Mouse (Mus musculus) embryonic facial prominence, embryonic 15.5 days (tissue): ENCODE data around the gene Tpp1. TPM values are rescaled to one million over a fixed set of nuclear protein-coding genes. Genes with fewer than 3 reads are reported as not detected.
"Not testable (repeated sequence)": the region's sequence is repeated elsewhere in the genome, so short reads cannot be mapped to it uniquely, and the experiment has no call there.

Experiments
- ATAC-seq: fragments of 200-750 bp; cut with Nextera tagmentation; 2 replicates; pipeline ENCODE4 v1.8.0; 2017; ENCODE audit warnings: low read depth, moderate TSS enrichment; ENCODE audit not compliant: insufficient number of reproducible peaks, low FRiP score, low TSS enrichment
- H3K27ac ChIP-seq: fragments of 300-500 bp; sonication (generic); replicated peaks from 2 replicates; pipeline ENCODE4 v1.5.1; 2015; ENCODE audit warnings: mild to moderate bottlenecking, inconsistent platforms
- H3K27me3 ChIP-seq: fragments of 300-500 bp; sonication (generic); 2 replicates; pipeline ENCODE4 v1.6.1; 2015; ENCODE audit warnings: inconsistent platforms
- H3K36me3 ChIP-seq: fragments of 300-500 bp; sonication (generic); 2 replicates; pipeline ENCODE4 v1.6.1; 2015; ENCODE audit warnings: mild to moderate bottlenecking, inconsistent platforms
- H3K4me1 ChIP-seq: fragments of 300-500 bp; sonication (generic); 2 replicates; pipeline ENCODE4 v1.6.1; 2015; ENCODE audit warnings: inconsistent platforms
- H3K4me2 ChIP-seq: fragments of 300-500 bp; sonication (generic); replicated peaks from 2 replicates; pipeline ENCODE4 v1.6.1; 2015; ENCODE audit warnings: mild to moderate bottlenecking, inconsistent platforms
- H3K4me3 ChIP-seq: fragments of 300-500 bp; sonication (generic); replicated peaks from 2 replicates; pipeline ENCODE4 v1.5.1; 2015; ENCODE audit warnings: mild to moderate bottlenecking, inconsistent platforms
- H3K9ac ChIP-seq: fragments of 300-500 bp; sonication (generic); 2 replicates; pipeline ENCODE4 v1.6.1; 2015; ENCODE audit warnings: inconsistent platforms
- H3K9me3 ChIP-seq: fragments of 300-500 bp; sonication (generic); replicated peaks from 2 replicates; pipeline ENCODE4 v1.6.1; 2016; ENCODE audit warnings: inconsistent platforms
- WGBS: fragments of 180-500 bp; shearing (Covaris S2); methylation state at CpG from one replicate; pipeline ENCODE4 v1.1.7; 2015; 5-methylcytosine and 5-hydroxymethylcytosine counted together
- polyA plus RNA-seq: library from polyadenylated mRNA; unstranded; fragments of >200 nt; fragmentation: Nextera tagmentation; extraction: Ambion mirVana; gene quantifications from 2 replicates; pipeline ENCODE4 v1.2.1, GENCODE M21; 2015

Gene Tpp1
- polyA plus RNA-seq, 1 experiment from 2014 or later = 82.0 TPM

DNA sequence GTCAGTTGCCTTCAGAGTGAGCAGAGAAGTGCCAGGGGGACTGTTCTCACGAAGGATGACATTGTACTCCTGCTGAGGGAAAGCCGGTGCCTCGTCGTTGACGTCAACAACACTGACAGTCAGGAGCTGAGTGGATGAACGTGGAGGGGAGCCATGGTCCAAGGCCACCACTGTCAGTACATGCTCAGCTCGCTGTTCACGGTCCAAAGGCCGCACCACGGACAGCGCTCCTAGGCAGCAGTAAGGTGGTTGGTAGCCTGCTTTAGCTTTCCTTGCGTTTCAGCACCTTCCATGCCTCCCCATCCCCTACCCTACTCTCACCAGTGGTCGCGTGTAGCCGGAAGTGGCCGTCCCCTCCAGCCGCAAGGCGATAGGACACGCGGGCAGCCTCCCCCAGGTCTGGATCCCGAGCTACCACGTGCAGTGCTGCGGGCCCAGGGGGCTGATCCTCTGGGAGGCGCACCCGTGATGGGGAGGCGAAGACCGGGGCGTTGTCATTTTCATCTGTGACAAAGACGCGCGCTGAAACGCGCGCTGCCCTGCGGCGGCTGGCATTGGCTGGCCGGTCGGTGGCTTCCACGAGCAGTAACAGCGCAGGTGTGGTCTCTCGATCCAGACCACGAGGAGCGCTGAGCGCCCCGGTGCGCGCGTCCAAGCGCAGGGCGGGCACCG, 9.9 kb upstream of the Tpp1 start:
- peaks cover 6% of the 10 kb centered on the region; the same call in 1 of the 2 replicates for H3K4me1 ChIP-seq
- H3K27me3 ChIP-seq = no peaks in the 10 kb centered on the region
- 0 out of 2 replicates have a peak, but pooled peaks have one; percentile 22 for ATAC-seq
- no peaks in the 10 kb centered on the region for H3K9me3 ChIP-seq
- 0 out of 2 replicates have a peak overlapping the region, but pooled peaks have one; percentile 5 for H3K27ac ChIP-seq
- peak overlapping the region; percentile 38 for H3K4me2 ChIP-seq
- H3K9ac ChIP-seq = no peak overlapping the region
- H3K36me3 ChIP-seq = peaks cover 88% of the 10 kb centered on the region
- WGBS = 39% methylated on average over 51 of the region's 51 CpGs
- peak overlapping the region; percentile 2; the same call in 1 of the 2 replicates for H3K4me3 ChIP-seq

DNA sequence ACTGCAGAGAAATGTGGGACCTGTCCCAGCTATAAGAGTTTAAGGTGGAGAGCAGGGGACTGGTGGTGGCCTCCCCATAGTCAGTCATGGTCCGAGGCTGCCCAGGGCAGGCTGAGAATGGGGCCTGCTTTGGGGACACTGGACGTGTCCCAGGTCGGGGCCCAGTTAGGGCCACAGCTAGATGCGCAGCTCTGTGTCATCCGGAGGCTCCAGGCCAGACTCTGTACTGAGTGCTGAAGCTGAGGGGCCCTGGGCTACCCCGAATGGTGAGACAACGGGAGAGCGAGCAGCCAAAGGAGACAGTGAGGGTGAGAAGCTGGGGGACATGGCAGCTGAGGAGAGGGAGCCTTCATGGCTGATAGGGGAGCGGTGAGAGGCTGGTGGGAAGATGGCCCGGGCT, 1.2 kb upstream of the Tpp1 start:
- no peak overlapping the region for H3K9ac ChIP-seq
- no peak overlapping the region for H3K4me2 ChIP-seq
- H3K27ac ChIP-seq = no peak overlapping the region
- H3K36me3 ChIP-seq = peaks cover 69% of the 10 kb centered on the region
- no peak overlapping the region for H3K4me3 ChIP-seq
- ATAC-seq = no peak
- 88% methylated on average over 10 of the region's 10 CpGs for WGBS
- H3K4me1 ChIP-seq = peaks cover 13% of the 10 kb centered on the region
- H3K9me3 ChIP-seq = no peaks in the 10 kb centered on the region
- no peaks in the 10 kb centered on the region for H3K27me3 ChIP-seq

DNA sequence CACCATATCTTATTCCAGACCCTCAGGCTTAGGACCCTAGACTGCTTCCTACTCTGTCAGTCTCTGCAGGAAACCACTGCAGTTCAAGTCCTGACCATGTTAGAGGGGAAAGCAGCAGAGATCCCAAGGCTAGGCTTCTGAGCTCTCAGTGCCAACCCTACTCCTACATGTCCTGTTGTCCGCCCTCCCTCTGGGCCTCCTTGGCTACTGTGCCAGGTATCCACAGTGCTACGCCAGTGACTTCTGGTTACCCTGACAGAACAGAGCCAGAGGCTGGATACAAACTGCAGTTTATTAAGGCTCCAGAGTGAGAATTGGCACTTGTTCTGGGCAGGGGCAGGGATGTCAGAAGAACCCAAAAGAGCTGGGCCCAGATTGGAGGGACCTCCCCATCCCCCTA, 681 bp upstream of the Tpp1 start:
- Histone ChIP-seq H3K4me1 (peaks cover 13% of the 10 kb centered on the region), H3K9me3 (no peaks in the 10 kb centered on the region), H3K4me3 (no peak overlapping the region), H3K36me3 (peaks cover 66% of the 10 kb centered on the region), H3K27ac (no peak overlapping the region), H3K27me3 (no peaks in the 10 kb centered on the region), H3K4me2 (no peak overlapping the region), H3K9ac (no peak overlapping the region)
- 93% methylated on average over 2 of the region's 2 CpGs for WGBS
- ATAC-seq = no peak

DNA sequence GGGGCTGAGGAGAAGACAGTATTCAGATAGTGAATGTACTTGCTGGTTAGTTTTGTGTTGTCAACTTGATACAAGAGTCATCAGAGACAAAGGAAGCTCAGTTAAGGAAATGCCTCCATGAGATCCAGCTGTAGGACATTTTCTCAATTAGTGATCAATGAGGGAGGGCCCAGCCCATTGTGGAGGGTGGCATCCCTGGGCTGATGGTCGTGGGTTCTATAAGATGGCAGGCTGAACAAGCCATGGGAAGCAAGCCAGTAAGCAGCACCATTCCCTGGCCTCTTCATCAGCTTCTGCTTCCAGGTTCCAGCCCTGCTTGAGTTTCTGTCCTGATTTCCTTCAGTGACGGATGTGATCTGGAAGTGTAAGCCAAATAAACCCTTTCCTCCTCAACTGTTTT, 4.3 kb downstream of the Tpp1 start:
- WGBS = 82% methylated on average over 2 of the region's 2 CpGs
- no peak overlapping the region for H3K4me3 ChIP-seq
- peaks cover 28% of the 10 kb centered on the region for H3K4me1 ChIP-seq
- H3K27me3 ChIP-seq = no peaks in the 10 kb centered on the region
- H3K9ac ChIP-seq = no peak overlapping the region
- no peak overlapping the region for H3K27ac ChIP-seq
- ATAC-seq = no peak
- H3K4me2 ChIP-seq = no peak overlapping the region
- H3K36me3 ChIP-seq = peaks cover 34% of the 10 kb centered on the region
- no peaks in the 10 kb centered on the region for H3K9me3 ChIP-seq

DNA sequence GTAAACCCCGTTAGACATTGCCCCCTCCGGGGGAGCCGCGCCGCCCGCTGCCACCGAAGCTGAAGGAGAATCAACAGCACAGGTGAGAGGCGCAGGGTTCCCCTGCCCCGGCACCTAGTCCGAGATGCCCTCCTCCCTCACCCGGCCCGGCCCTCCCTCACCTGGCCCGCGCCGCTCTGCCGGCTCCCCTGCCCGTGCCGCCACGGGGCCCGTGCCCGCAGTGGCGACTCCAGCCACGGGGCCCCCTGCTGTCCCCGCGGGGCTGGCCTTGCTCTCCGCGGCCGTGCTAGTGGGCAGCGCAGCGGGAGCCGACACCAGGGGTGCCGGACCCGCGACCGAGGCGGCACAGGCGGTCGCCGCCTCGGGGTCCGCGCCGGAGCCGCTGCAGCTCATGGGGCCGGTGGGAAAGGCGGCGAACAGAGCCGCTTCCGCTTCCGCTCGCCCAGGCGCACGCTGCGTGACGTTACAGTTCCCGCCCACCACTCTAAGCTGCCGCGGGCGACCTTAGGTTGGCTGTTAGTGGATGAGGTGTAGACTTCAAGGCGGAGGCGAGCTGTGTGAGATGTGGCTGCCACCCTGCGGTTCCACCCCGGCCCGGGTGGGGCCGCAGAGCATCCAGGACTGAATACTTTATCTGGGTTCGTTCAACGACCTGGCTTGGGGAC, 8.0 kb downstream of the Tpp1 start, which contains the start of gene Taf10:
TSS of gene Taf10 (minus strand) at position 436 of the 665 bp plus-strand sequence.
- H3K9ac ChIP-seq = peak within 1 kb of the TSS; percentile 93

DNA sequence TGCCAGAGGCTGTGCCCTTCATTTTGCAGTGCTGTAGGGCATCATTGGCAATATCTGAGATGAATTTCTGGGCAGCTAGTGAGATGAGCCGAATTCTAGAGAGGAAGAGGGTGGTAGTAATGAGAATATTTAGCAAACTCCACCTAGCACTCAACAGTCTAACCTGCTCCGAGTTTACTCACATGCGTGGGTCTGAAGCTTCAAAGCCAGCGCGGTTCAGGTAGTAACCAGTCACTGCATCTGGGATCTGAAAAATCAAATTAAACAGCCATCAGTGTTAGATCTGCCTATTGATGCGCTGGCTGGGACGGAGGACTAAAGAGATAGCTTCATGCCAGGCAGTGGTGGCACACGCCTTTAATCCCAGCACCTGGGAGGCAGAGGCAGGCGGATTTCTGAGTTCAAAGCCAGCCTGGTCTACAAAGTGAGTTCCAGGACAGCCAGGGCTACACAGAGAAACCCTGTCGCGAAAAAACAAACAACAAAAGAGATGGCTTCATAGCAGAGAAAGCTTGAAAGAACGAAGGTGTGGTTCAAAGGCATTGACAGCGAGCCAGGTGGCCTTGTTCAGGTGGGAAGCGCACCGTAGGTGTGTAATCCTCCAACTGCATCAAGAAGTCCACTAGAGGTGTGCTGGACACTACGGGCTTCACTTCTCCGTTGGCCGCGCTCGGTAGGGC, 8.6 kb downstream of the Tpp1 start:
- 34% methylated on average over 20 of the region's 20 CpGs for WGBS
- H3K36me3 ChIP-seq = peaks cover 52% of the 10 kb centered on the region

More for the DNA sequence above, 8.0 kb downstream of the Tpp1 start, which contains the start of gene Taf10:
- peaks cover 58% of the 10 kb centered on the region for H3K36me3 ChIP-seq
- H3K27me3 ChIP-seq = no peaks in the 10 kb centered on the region
- H3K4me3 ChIP-seq = peak within 1 kb of the TSS; percentile 95
- no peaks in the 10 kb centered on the region for H3K9me3 ChIP-seq
- H3K4me2 ChIP-seq = peak within 1 kb of the TSS; percentile 85
- peak; percentile 93 for ATAC-seq
- peaks cover 25% of the 10 kb centered on the region for H3K4me1 ChIP-seq
- under 1% methylated on average over 65 of the region's 67 CpGs for WGBS
- H3K27ac ChIP-seq = peak within 1 kb of the TSS; percentile 78

DNA sequence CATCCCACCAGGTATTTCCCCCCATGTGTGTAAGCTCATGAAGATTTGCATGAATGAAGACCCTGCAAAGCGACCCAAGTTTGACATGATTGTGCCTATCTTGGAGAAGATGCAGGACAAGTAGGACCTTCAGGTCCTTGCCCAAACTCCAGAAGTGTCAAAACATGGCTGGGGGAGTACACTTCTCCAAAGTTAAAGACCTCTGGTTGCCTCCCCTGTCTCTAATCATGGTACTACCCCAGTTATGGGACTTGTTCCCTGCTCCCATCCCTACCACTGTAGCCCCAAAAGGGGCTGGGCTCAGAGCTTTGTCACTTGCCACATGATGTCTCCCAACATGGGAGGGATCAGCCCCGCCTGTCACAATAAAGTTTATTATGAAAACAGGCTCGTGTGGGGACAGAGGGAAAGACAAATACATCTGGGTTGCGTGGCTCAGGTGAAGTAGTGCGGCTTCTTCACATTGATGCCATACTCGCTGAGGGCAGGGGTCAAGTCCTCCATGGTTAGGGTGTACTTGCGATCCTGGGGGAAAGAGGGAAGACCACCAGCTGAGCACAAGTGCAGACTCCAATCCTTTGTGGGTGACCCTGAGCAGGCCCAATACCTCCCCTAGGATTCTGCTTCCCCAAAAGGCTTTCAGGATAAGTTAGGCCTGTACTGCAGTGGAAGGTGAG, 9.4 kb downstream of the Tpp1 start:
- ATAC-seq, H3K27ac ChIP-seq, H3K9me3 ChIP-seq, H3K27me3 ChIP-seq, H3K9ac ChIP-seq: not testable (repeated sequence)
- Histone ChIP-seq H3K4me1 (peaks cover 39% of the 10 kb centered on the region), H3K36me3 (peaks cover 50% of the 10 kb centered on the region), H3K4me2 (peak overlapping the region; percentile 85; the same call in 1 of the 2 replicates), H3K4me3 (0 out of 2 replicates have a peak overlapping the region, but pooled peaks have one; percentile 95)
- WGBS = 83% methylated on average over 7 of the region's 7 CpGs

More for the DNA sequence above, 8.6 kb downstream of the Tpp1 start:
- not testable (repeated sequence) for H3K9me3 ChIP-seq, H3K27me3 ChIP-seq, ATAC-seq
- H3K4me3 ChIP-seq = peak overlapping the region; percentile 95
- peak overlapping the region; percentile 78 for H3K27ac ChIP-seq
- H3K4me2 ChIP-seq = peak overlapping the region; percentile 85
- peaks cover 32% of the 10 kb centered on the region for H3K4me1 ChIP-seq
- peak overlapping the region; percentile 93 for H3K9ac ChIP-seq

DNA sequence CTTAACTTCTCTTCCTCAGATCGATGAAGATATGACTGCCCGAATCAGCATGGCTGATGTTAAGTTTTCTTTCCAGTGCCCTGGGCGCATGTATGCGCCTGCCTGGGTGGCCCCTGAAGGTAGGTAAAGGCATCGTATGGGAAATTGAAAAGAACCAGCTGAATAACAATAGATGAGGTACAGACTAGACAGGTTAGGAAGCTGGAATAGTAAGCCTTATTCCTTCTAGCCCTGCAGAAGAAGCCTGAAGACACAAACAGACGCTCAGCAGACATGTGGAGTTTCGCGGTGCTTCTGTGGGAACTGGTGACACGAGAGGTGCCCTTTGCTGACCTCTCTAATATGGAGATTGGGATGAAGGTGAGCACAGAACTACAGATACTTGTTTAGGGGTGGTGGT, 10.1 kb downstream of the Tpp1 start:
- peaks cover 45% of the 10 kb centered on the region for H3K36me3 ChIP-seq
- no peak overlapping the region for H3K4me3 ChIP-seq
- no peaks in the 10 kb centered on the region for H3K9me3 ChIP-seq
- peaks cover 42% of the 10 kb centered on the region for H3K4me1 ChIP-seq
- H3K27ac ChIP-seq = no peak overlapping the region
- H3K4me2 ChIP-seq = no peak overlapping the region
- no peak for ATAC-seq
- no peak overlapping the region for H3K9ac ChIP-seq
- 88% methylated on average over 9 of the region's 9 CpGs for WGBS
- H3K27me3 ChIP-seq = no peaks in the 10 kb centered on the region

DNA sequence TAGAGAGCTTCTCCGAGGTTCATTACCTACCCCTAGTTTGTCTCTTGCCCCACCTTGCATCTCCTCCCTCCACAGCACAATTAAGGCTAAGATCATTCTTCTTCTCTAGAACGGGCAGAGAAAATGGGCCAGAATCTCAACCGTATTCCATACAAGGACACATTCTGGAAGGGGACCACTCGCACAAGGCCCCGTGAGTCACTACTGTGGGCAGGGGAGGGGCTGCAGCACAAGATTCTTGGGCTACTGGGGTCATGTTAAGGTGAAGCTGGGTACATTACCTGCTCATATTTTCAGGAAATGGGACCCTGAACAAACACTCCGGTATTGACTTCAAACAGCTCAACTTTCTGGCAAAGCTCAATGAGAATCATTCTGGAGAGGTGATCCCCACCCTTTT, 11.2 kb downstream of the Tpp1 start:
- no peak overlapping the region for H3K4me2 ChIP-seq
- peaks cover 42% of the 10 kb centered on the region for H3K4me1 ChIP-seq
- H3K9me3 ChIP-seq = no peaks in the 10 kb centered on the region
- WGBS = 76% methylated on average over 6 of the region's 6 CpGs
- H3K9ac ChIP-seq = no peak overlapping the region
- H3K27me3 ChIP-seq = no peaks in the 10 kb centered on the region
- peaks cover 35% of the 10 kb centered on the region for H3K36me3 ChIP-seq
- H3K27ac ChIP-seq = no peak overlapping the region
- no peak overlapping the region for H3K4me3 ChIP-seq
- no peak for ATAC-seq

DNA sequence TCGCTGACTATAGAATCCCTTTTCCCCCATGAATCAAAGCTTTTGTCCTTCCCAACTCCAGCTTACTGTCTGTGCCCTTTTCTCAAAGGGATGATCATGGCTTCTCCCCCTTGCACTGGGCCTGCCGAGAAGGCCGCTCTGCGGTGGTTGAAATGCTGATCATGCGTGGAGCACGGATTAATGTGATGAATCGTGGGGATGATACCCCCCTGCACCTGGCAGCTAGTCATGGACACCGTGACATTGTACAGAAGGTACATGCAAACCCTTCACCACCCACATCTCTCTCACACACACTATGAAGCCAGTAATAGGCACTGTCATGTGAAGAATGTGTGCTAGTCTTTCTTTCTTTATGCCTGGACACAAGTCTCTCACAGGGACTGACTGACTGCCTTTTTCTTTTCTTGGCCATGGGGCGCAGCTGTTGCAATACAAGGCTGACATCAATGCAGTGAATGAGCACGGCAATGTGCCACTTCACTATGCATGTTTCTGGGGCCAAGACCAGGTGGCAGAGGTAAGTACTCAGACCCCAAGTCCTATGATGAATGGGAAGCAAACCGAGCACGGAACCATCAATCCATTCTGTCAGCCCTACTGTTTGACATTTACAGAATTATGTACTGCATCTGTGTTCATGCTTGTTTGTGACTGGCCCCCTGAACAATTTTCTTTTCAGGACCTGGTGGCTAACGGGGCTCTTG, 11.8 kb downstream of the Tpp1 start:
- 84% methylated on average over 13 of the region's 13 CpGs for WGBS
- Histone ChIP-seq H3K27me3 (no peaks in the 10 kb centered on the region), H3K27ac (peak overlapping the region; percentile 89)

More for the DNA sequence above, 11.8 kb downstream of the Tpp1 start:
- H3K4me1 ChIP-seq = peaks cover 46% of the 10 kb centered on the region
- peaks cover 35% of the 10 kb centered on the region for H3K36me3 ChIP-seq
- no peak for ATAC-seq
- no peak overlapping the region for H3K9ac ChIP-seq
- no peaks in the 10 kb centered on the region for H3K9me3 ChIP-seq
- H3K4me3 ChIP-seq = no peak overlapping the region
- H3K4me2 ChIP-seq = no peak overlapping the region
